Mouse (Mus musculus): ENCODE data around the gene Thy1.

Thy1 gene

GRCm38 (mm10) chr9:44042836-44043707 lies at the start of gene Thy1:
Gene Thy1 (plus strand): TSS chr9:44043384.
- peak; percentile 91 for DNase-seq

- DNase-seq: no peak
These were observed 45.5 kb upstream of the Thy1 start for GRCm38 (mm10) chr9:43997681-43998080.

DNA sequence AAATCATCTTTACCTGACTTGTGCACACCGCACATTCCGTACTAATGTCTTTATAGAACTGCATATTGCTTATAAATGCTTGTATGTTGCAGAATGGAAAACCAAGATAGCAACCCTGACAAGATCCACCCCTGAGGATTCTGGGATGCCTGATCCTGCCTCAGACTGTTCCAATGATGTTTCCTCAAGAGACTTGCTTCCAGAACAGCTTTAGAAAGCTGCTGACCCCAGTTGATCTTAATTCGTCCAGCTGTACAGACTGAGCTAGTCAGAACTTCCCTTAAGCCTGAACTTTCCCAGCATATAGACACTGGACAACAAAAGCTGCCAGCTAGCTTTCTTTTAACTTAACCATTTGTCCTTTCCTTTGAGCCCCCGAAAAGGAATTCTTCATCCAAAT lies 44.3 kb upstream of the Thy1 start:
- no peak for DNase-seq

GRCm38 (mm10) chr9:44004362-44004761 lies 38.8 kb upstream of the Thy1 start:
- no peak for DNase-seq

DNA sequence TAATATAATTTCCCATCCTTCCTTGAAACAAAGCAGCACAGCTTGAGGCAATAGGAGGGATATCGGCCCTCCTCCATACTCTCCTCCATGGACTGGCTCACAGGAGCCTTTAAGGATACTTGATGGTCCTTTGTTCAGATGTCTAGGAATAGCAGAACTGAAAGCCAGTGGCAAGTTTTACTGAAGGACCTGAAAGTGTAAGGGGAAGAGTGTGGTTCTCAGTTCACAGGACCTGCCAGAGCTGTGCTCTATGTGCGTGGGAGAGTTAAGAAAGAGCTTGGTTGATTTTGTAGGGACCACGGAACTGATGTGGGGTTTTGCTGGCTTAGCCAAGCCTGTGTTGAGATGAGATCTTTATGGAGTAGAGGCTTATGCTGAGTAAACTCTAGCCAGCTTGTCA lies 37.9 kb upstream of the Thy1 start:
- no peak for DNase-seq

- no peak for DNase-seq
These were observed 35.9 kb upstream of the Thy1 start for GRCm38 (mm10) chr9:44007323-44007722.

GRCm38 (mm10) chr9:44007991-44008390 lies 35.2 kb upstream of the Thy1 start:
- no peak for DNase-seq

GRCm38 (mm10) chr9:44010900-44011299 lies 32.3 kb upstream of the Thy1 start:
- no peak for DNase-seq

DNA sequence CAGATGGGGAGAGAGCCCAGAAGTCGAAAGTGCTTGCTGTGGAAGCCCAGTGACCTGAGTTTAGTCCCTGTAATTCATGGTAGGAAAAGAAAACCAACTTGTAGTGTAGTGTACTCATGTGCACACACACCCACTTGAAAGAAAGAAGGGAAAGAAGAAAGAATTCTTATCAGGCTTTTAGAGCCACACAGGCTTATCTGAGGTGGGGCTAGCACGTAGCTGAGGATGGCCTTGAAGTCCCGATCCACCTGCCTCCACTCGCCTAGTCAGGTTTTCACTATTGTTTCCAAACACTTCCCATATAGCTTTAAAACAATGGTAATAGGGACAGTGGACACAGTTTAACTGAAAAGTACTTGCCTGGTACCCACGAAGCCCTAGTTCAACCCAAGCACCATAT lies 31.5 kb upstream of the Thy1 start:
- DNase-seq: no peak

DNA sequence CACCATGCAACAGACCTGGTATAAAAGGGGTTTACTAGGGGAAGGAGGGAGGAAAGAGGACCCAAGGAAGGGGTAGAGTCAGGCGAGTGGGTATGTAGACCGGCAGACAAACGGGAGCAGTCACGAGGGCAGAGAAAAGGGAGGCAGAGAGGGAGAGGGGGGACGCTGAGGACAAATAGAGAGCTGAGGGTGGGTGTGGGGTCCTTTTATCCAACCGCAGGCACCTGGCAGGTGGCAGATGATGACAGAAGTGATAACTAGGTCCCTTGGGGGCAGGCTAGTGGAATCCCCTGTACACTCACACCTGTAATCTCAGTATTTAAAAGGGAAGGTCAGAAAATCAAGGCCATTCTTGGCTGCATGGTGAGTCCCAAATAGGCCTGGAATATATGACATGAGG lies 31.0 kb upstream of the Thy1 start:
- no peak for DNase-seq

DNA sequence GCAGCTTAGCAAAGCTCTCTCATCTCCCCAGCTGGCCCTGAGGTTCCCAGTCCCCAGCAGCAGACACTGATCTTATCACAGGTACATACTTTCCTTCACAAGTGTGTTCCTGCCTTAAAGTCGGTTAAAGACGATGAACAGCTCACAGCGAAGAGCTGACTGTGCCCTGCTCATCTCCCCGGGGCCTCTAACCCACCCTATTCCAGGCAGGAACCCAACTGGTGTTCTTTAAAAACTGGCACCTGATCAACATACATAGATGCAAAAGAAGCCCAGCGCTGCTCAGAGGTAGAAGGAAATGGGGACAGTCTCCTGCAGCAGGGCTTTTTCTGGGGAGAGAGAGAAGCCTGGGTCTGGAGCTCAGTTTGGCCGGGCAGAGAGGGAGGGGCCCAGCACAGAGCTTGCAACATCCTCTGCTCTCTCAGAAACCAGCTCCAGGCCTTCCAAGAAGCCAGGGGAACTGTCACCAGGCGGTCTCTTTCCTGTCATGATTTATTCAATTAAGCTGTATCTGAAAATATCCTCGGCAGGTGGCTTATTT lies 30.4 kb upstream of the Thy1 start:
- peak; percentile 24 for DNase-seq

DNA sequence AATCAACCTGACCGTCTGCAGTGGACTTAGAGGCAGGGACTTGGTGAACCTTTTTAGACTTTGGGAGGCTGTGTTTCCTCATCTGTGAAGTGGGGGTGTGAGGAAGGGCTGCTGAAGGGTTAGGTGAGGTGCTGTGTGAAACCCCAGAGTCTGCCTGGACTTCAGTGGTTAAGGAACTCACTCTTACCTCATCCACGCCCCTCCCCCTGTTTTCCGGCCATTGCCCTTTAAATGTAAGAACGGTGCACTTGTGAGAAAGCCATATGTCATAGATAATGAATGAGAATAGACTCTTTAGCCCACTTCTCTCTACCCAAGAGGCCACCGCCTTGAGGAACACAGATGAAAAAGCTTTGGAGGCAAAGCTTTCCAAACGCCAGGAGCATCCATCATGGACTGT lies 29.4 kb upstream of the Thy1 start:
- DNase-seq: no peak

DNA sequence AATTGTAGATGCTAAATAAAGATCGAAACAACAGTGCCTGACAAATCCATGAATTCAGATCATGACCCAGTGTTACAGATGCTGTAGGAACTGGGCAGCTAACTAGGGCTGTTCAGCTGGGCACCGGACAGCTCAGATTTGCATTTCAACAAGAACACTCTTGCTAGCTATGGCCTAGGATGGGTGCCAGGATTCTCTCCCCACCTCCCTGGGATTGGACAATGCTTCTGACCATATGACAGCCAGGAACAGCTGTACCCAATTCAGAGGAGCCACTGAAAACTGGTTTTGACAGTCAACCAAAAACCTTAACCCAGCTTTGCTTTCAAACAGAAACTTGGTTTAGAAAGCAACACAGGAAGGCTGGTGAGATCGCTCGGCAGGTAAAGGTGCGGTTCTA lies 26.9 kb upstream of the Thy1 start:
- DNase-seq: no peak

GRCm38 (mm10) chr9:44017846-44018245 lies 25.3 kb upstream of the Thy1 start:
- DNase-seq: no peak

DNA sequence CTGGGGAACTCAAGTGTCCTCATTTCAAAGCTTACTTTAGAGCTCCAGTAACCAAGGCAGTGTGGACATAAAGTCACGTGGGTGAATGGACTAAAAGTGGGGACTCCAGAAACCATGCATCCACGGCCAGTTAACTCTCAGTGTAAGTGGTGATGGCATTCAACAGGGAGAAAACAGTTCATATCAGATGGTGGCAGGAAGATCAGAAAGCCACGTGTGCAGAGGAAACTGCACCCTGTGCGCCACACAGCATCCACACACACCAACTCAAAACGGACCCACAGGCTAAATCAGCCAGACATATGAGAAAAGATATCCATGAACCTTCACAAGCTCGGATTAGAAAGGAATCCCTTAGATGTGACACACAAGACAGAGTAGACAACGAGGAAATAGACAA lies 23.2 kb upstream of the Thy1 start:
- DNase-seq: no peak

DNA sequence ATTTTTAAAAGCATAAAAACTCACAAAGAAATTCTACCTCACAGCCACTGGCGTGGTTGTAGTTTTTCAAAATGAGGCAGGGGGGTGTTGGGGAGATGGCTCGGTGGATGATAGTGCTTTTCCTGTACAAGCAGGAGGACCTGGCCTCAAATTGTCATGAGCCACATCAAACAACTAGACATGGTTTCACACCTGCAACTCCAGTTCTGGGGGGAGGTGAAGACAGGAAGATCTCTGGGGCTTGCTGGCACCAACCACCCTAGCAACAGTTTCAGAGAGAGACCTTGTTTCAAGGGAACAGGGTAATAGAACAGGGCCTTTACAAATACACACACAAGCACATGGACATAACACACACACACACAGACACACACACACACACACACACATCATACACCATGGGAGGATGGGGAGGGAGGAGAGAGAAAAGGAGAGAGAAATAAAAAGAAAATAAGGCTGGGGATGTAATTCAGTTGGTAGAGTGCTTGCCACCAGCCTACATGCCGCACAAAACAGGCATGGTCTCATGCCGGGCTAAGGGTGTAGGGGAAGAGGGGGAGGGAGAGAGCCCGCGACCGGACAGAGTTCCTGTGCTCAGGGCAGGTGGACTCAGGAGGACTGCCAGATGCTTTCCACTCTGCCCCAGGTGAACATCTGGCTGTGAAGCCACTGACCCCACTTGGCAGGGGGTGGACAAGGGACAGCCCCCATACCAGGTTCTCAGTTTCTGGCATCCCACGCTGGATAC lies 20.9 kb upstream of the Thy1 start:
- DNase-seq: no peak

- no peak for DNase-seq
These were observed 19.1 kb upstream of the Thy1 start for GRCm38 (mm10) chr9:44024096-44024495.

GRCm38 (mm10) chr9:44029580-44030236 lies 13.5 kb upstream of the Thy1 start:
- peak; percentile 10 for DNase-seq

GRCm38 (mm10) chr9:44030646-44031045 lies 12.5 kb upstream of the Thy1 start:
- no peak for DNase-seq

DNA sequence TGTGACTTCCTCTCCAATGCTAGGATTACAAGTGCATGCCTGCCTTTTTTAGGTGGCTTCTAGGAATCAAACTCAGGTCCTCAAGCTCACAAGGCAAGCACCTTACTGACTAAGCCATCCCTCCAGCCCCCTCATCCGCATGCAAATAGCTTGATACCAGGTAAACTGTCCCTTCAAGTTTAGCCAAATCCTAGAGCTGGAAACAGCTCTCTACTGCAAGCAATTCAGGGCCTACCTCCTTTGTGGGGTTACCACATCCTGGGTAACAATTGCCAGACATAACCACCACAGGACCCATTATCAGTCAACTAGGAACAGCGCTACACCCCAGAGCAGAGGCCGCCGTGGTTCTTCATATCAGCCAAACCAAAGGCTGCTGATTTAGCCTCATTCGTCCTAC lies 12.1 kb upstream of the Thy1 start:
- no peak for DNase-seq

DNA sequence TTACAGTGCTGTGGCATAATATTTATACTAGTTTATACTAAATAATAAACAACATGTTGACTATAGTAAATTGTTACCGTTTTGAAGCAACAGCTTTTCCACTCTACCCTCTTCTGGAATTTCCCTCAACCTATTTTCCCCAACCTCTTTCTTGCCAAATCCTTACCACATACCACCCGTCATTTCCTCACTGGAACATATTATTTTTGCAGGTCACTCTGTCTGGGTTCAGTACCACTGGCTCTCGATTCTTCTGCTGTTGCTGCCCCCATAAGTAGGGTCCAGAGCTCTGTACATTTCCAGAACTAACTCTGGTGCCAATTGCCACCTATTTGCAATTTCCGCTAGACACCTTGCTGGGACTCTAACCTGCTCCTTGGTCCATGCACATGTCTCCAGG lies 11.2 kb upstream of the Thy1 start:
- DNase-seq: no peak

GRCm38 (mm10) chr9:44033317-44033716 lies 9.9 kb upstream of the Thy1 start:
- no peak for DNase-seq

DNA sequence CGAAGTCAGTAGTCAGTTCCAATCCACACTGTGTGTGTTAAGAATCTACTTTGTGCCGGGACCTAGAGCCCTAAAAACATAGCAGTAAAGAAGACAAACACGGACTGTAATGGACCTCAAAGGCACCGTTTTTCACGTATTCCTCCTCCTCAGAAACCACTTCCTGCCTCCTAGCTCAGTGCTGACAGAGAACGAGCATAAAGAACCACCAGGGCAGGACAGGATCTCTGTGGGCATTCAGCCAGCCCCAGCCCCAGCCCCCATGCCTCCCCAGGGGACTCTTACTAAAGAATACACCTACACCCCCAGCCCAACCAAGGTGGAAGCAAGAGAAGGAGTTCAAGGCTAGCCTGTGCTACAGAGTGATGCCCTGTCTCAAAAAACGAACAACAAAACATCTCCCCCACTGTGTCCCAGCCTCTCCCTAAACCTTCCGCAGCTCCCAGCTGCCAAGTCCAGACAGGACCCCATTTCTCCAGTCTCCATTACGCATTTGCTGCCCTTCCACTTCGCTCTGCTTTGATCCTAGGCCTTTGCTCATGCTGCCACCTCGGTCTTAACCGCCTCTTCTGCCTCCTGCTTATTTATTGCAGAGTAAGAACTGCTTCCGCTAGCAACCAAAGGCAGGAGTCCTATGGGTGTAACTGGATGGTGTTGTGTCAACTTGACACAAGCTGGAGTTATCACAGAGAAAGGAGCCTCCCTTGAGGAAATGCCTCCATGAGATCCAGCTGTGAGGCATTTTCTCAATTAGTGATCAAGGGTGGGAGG lies 9.0 kb upstream of the Thy1 start:
- DNase-seq: no peak
